31 mouse cellular contexts compared by ENCODE assay signal in the genomic region with DNA sequence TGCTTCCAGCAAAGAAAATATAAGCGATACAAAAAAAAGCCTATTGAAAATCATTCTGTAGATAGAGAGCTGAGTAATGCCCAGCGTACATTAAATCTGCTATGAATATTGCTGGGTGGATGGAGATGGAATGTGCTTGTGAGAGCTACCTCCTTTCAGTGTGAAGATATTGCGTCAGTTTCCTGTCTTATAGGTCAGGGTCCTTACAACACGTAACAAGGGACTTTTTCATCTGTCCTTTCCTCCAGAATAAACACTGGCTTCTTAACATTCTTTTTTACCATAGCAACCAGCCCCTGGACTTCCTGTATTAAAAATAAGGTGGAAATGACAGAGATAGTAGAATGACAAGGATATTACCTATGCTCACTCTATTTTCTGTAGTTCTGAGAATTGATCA. TPM values are rescaled to one million over a fixed set of nuclear protein-coding genes. Genes with fewer than 3 reads are reported as not detected.
DNase-seq lines count a peak whose midpoint lies in the region; ATAC-seq and TF ChIP-seq lines count a peak whose summit lies in the region.
"Had no signal": no experiment of that assay in that cellular context is flagged by ENCODE, and none has a peak within 500 bp of the region (broad histone marks: within the 10 kb centered on the region; RNA-seq: fewer than 3 reads in every experiment).

No protein-coding gene starts in this region.

- no peaks in the 10 kb centered on the region for H3K4me1 ChIP-seq in lung, embryonic 14.5 days (ENCODE audit: insufficient read depth)
- no peaks in the 10 kb centered on the region for H3K4me1 ChIP-seq in testis, adult 2 months (ENCODE audit: control insufficient read depth, insufficient read depth, low read length)
- H3K4me1 ChIP-seq in stomach, postnatal 0 days (replicated peaks; ENCODE audit: control insufficient read depth, insufficient read depth), result no peaks in the 10 kb centered on the region
- H3K4me1 ChIP-seq: embryonic facial prominence, embryonic 12.5 days; embryonic facial prominence, embryonic 15.5 days; heart, embryonic 10.5 days had no signal

- WGBS in lung, embryonic 14.5 days, result 44% methylated on average over 4 of the region's 4 CpGs
- 71% methylated on average over 4 of the region's 4 CpGs for WGBS in stomach, postnatal 0 days

- TF ChIP-seq EP300 in stomach, postnatal 0 days (optimal IDR thresholded peaks at IDR 0.05), result no peak

- no peak overlapping the region for H3K4me2 ChIP-seq in lung, embryonic 14.5 days
- no peak overlapping the region for H3K4me2 ChIP-seq in stomach, postnatal 0 days (replicated peaks; ENCODE audit: low read depth)
- H3K4me2 ChIP-seq: embryonic facial prominence, embryonic 12.5 days; embryonic facial prominence, embryonic 15.5 days; heart, embryonic 13.5 days; hindbrain, embryonic 14.5 days had no signal

- H3K9ac ChIP-seq in lung, embryonic 14.5 days, result no peak overlapping the region
- H3K9ac ChIP-seq in stomach, postnatal 0 days (ENCODE audit: low read length), result no peak overlapping the region
- H3K9ac ChIP-seq: embryonic facial prominence, embryonic 12.5 days; embryonic facial prominence, embryonic 15.5 days; forebrain, postnatal 0 days; heart, embryonic 13.5 days; hindbrain, embryonic 14.5 days had no signal

- H3K27ac ChIP-seq in lung, embryonic 14.5 days (ENCODE audit: low read depth), result no peak overlapping the region
- no peak overlapping the region for H3K27ac ChIP-seq in testis, adult 2 months (ENCODE audit: control insufficient read depth, insufficient read depth, low read depth, low read length)
- no peak overlapping the region for H3K27ac ChIP-seq in stomach, postnatal 0 days (replicated peaks)
- H3K27ac ChIP-seq: embryonic facial prominence, embryonic 12.5 days; embryonic facial prominence, embryonic 15.5 days; gastrocnemius, adult 2 months; heart, adult 2 months; heart, embryonic 10.5 days; heart, embryonic 13.5 days; hindbrain, embryonic 14.5 days; hindbrain, postnatal 0 days had no signal

- peak; percentile 26 for DNase-seq in lung, embryonic 14.5 days
- no peak for DNase-seq in lung, postnatal 14 days
- DNase-seq in testis, postnatal 10 days (ENCODE audit: low spot score), result no peak
- no peak for DNase-seq in stomach, postnatal 0 days (ENCODE audit: low spot score)
- no peak for DNase-seq in right cerebral cortex, adult 2 months (ENCODE audit: low spot score in 2 of 2)
- no peak for DNase-seq in ovary, postnatal 10 days (ENCODE audit: low spot score)
- DNase-seq: adrenal gland, adult 2 months; adrenal gland, postnatal 14 days; B cell, adult 2 months; cerebellum, adult 11 months; cerebellum, adult 2 months; cerebellum, adult 9-11 months; cerebellum, postnatal 25 days; forebrain, postnatal 0 days; gastrocnemius, adult 2 months; gastrocnemius, postnatal 14 days; heart, adult 2 months; heart, postnatal 14 days; heart, postnatal 4 days had no signal

- no peak overlapping the region for H3K4me3 ChIP-seq in lung, embryonic 14.5 days (ENCODE audit: low read depth, low read length)
- peak overlapping the region; percentile 53; the same call in 1 of the 2 replicates for H3K4me3 ChIP-seq in testis, adult 2 months (ENCODE audit: control insufficient read depth, low read depth, low read length)
- H3K4me3 ChIP-seq in stomach, postnatal 0 days (ENCODE audit: low read depth, low read length), result no peak overlapping the region
- H3K4me3 ChIP-seq: embryonic facial prominence, embryonic 12.5 days; embryonic facial prominence, embryonic 15.5 days; gastrocnemius, adult 2 months; heart, adult 2 months; heart, embryonic 10.5 days; heart, embryonic 13.5 days had no signal

- no peaks in the 10 kb centered on the region for H3K27me3 ChIP-seq in lung, embryonic 14.5 days (ENCODE audit: insufficient read depth, low read length)
- no peaks in the 10 kb centered on the region for H3K27me3 ChIP-seq in testis, adult 2 months (ENCODE audit: control insufficient read depth, insufficient read depth, low read length)
- no peaks in the 10 kb centered on the region for H3K27me3 ChIP-seq in stomach, postnatal 0 days (ENCODE audit: control insufficient read depth, insufficient read depth, low read length)
- H3K27me3 ChIP-seq: embryonic facial prominence, embryonic 12.5 days; embryonic facial prominence, embryonic 15.5 days; heart, embryonic 13.5 days; Patski had no signal

- no peak for TF ChIP-seq CTCF in lung, embryonic 14.5 days (IDR thresholded peaks at IDR 0.05; ENCODE audit: low read depth)
- no peak for TF ChIP-seq CTCF in testis, adult 2 months (IDR thresholded peaks at IDR 0.05; ENCODE audit: control insufficient read depth, insufficient read depth, insufficient replicate concordance, low read depth, low read length)
- no peak for TF ChIP-seq CTCF in stomach, postnatal 0 days (IDR thresholded peaks at IDR 0.05; ENCODE audit: low read depth)

- no peak for TF ChIP-seq POLR2A in testis, adult 2 months (IDR thresholded peaks at IDR 0.05; ENCODE audit: control insufficient read depth, low read depth, low read length)

- H3K9me3 ChIP-seq in lung, embryonic 14.5 days (ENCODE audit: low read depth, low read length), result no peaks in the 10 kb centered on the region
- H3K9me3 ChIP-seq in stomach, postnatal 0 days (ENCODE audit: control insufficient read depth, low read length), result no peaks in the 10 kb centered on the region
- H3K9me3 ChIP-seq: embryonic facial prominence, embryonic 12.5 days; embryonic facial prominence, embryonic 15.5 days; G1E; heart, embryonic 10.5 days; heart, embryonic 13.5 days had no signal

- no peaks in the 10 kb centered on the region for H3K36me3 ChIP-seq in lung, embryonic 14.5 days (ENCODE audit: insufficient read depth)
- no peaks in the 10 kb centered on the region for H3K36me3 ChIP-seq in testis, adult 2 months (ENCODE audit: control insufficient read depth, insufficient read depth, low read length)
- no peaks in the 10 kb centered on the region; the same call in 1 of the 2 replicates for H3K36me3 ChIP-seq in stomach, postnatal 0 days (ENCODE audit: control insufficient read depth, insufficient read depth, low read length)
- H3K36me3 ChIP-seq: embryonic facial prominence, embryonic 12.5 days; embryonic facial prominence, embryonic 15.5 days; heart, embryonic 10.5 days; heart, embryonic 13.5 days had no signal

- no peak; the same call in 1 of the 2 replicates for ATAC-seq in lung, embryonic 14.5 days (ENCODE audit: insufficient read depth)
- ATAC-seq in activated CD4-positive, CD25-positive, alpha-beta regulatory T cell, adult 4 months, result peak; percentile 60
- no peak for ATAC-seq in stomach, postnatal 0 days (ENCODE audit: low FRiP score, low TSS enrichment)
- ATAC-seq: forebrain, embryonic 14.5 days; forebrain, postnatal 0 days; hindbrain, postnatal 0 days; Patski had no signal

RNA-seq across cellular contexts. Expression of a gene that starts 9.1 kb away (rescaled TPM):
- polyA plus RNA-seq in lung, embryonic 14.5 days (2014; fragmentation: Nextera tagmentation; extraction: Ambion mirVana), result not detected in 2 replicates
- polyA plus RNA-seq in testis, adult 2 months (2012; rRNA removed), result 370 and 460 TPM in 2 replicates
- not detected for polyA plus RNA-seq in activated CD4-positive, CD25-positive, alpha-beta regulatory T cell, adult 4 months (2017; shearing (Covaris generic))
- polyA plus RNA-seq in stomach, postnatal 0 days (2015; fragmentation: Nextera tagmentation; extraction: Ambion mirVana), result not detected in 2 replicates
- polyA plus RNA-seq: adrenal gland, adult 2 months; embryonic facial prominence, embryonic 12.5 days; embryonic facial prominence, embryonic 15.5 days; forebrain, postnatal 0 days; G1E; heart, embryonic 13.5 days; heart, embryonic 16.5 days; hindbrain, postnatal 0 days; Patski had no signal

Comparison
In these comparisons a context has a peak if more than half of its experiments do, and no peak if none do; other contexts are left out.
1. RNA of a gene that starts 9.1 kb away (polyA plus RNA-seq): 370 to 460 TPM in testis, adult 2 months; not detected in activated CD4-positive, CD25-positive, alpha-beta regulatory T cell, adult 4 months, not detected in lung, embryonic 14.5 days and not detected in stomach, postnatal 0 days; every median in the first group is over 100 times any median in the second.